Mouse (Mus musculus): ENCODE measurements around the gene Cdca7l. TPM values are rescaled to one million over a fixed set of nuclear protein-coding genes. Genes with fewer than 3 reads are reported as not detected.

Cdca7l gene
- total and polyA plus RNA-seq, 3 experiments = 30.6 to 56.6 (median 55.1) TPM

GRCm38 (mm10) chr12:117831351-117831961 is 27.4 kb downstream of the Cdca7l start:
- Histone ChIP-seq H3K4me2 (ENCODE audit: insufficient read depth, low read depth, poor library complexity, severe bottlenecking) (peak overlapping the region; percentile 17; the same call in 1 of the 2 replicates), H3K9me3 (replicated peaks; ENCODE audit: low read length) (no peaks in the 10 kb centered on the region), H3K4me1 (ENCODE audit: control insufficient read depth in 1 of 2, insufficient read depth in 2 of 2) (peaks cover 6 to 18% of the 10 kb centered on the region in 2 experiments; a peak in 3 of 4 replicates), H3K36me3 (replicated peaks in 1 of 2; ENCODE audit: control insufficient read depth in 1 of 2, insufficient read depth in 1 of 2, low read length in 1 of 2) (no peaks in the 10 kb centered on the region), H3K27ac (ENCODE audit: insufficient read depth, low read depth) (no peak overlapping the region), H3K4me3 (replicated peaks in 1 of 3; ENCODE audit: low read depth in 2 of 3, low read length in 2 of 3, poor library complexity in 1 of 3) (no peak overlapping the region), H3K79me2 (replicated peaks; ENCODE audit: control insufficient read depth, extremely low read depth, insufficient read depth, poor library complexity, severe bottlenecking) (no peaks in the 10 kb centered on the region), H3K27me3 (replicated peaks) (no peaks in the 10 kb centered on the region), H3K9ac (ENCODE audit: insufficient read depth, low read depth) (no peak overlapping the region)
- dilution Hi-C loops (cut with MboI; ENCODE audit: extremely low pct_ligation_motif_present, extremely low pct_unique_long_range_greater_than_20kb, low sequenced_read_pairs) = no loop called here
- peak; percentile 41 for DNase-seq (ENCODE audit: extremely low read depth)
- TF ChIP-seq EP300 (IDR thresholded peaks at IDR 0.05; ENCODE audit: low read length) (0 out of 2 replicates have a peak, but pooled peaks have one; percentile 39), USF1 (IDR thresholded peaks at IDR 0.05; ENCODE audit: low read depth, low read length) (no peak), NRF1 (IDR thresholded peaks at IDR 0.05; ENCODE audit: low read depth, low read length) (no peak), IRF4 (IDR thresholded peaks at IDR 0.05; ENCODE audit: low read depth, low read length) (peak; percentile 62)
- in situ Hi-C loops (cut with MboI; ENCODE audit: low pct_ligation_motif_present, low pct_unique_long_range_greater_than_20kb, low sequenced_read_pairs) = no loop called here

DNA sequence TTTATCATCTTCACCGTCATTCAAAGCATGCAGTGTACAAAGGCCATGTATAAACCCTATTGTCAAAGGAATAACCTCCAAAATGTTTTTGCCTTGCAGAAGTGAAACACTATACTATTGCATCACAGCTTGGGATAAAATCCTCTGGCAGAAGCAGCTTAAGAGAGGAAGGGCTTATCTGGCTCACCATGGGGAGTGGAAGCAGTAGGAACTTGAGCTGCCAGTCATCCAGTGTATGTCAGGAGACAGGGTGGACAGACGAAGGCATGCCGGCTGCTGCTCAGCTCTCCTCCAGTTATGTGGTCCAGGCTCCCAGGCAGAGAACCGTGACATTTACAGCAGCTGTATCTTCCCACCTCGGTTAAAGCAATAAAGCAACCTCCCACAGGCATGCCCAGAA is 28.1 kb downstream of the Cdca7l start:
- no peak overlapping the region for H3K9ac ChIP-seq (ENCODE audit: insufficient read depth, low read depth)
- no peak for DNase-seq (ENCODE audit: extremely low read depth)
- H3K4me2 ChIP-seq (ENCODE audit: insufficient read depth, low read depth, poor library complexity, severe bottlenecking) = no peak overlapping the region
- in situ Hi-C loops (cut with MboI; ENCODE audit: low pct_ligation_motif_present, low pct_unique_long_range_greater_than_20kb, low sequenced_read_pairs) = no loop called here
- H3K27me3 ChIP-seq (replicated peaks) = no peaks in the 10 kb centered on the region
- no peak for TF ChIP-seq RAD21 (IDR thresholded peaks at IDR 0.05; ENCODE audit: low read depth, low read length)
- TF ChIP-seq JUN (IDR thresholded peaks at IDR 0.05; ENCODE audit: insufficient read depth, low read depth, low read length) = no peak
- TF ChIP-seq ZKSCAN1 (IDR thresholded peaks at IDR 0.05; ENCODE audit: borderline replicate concordance, low read depth, low read length) = no peak
- TF ChIP-seq BHLHE40 (IDR thresholded peaks at IDR 0.05; ENCODE audit: low read depth, low read length) = no peak
- TF ChIP-seq TBP (conservative IDR thresholded peaks at IDR 0.05; ENCODE audit: low read depth, low read length) = no peak
- H3K36me3 ChIP-seq (replicated peaks in 1 of 2; ENCODE audit: control insufficient read depth in 1 of 2, insufficient read depth in 1 of 2, low read length in 1 of 2) = no peaks in the 10 kb centered on the region
- no peaks in the 10 kb centered on the region for H3K79me2 ChIP-seq (replicated peaks; ENCODE audit: control insufficient read depth, extremely low read depth, insufficient read depth, poor library complexity, severe bottlenecking)
- no peak overlapping the region for H3K4me3 ChIP-seq (replicated peaks in 1 of 3; ENCODE audit: low read depth in 2 of 3, low read length in 2 of 3, poor library complexity in 1 of 3)
- no peak overlapping the region for H3K27ac ChIP-seq (ENCODE audit: insufficient read depth, low read depth)
- dilution Hi-C loops (cut with MboI; ENCODE audit: extremely low pct_ligation_motif_present, extremely low pct_unique_long_range_greater_than_20kb, low sequenced_read_pairs) = no loop called here
- H3K9me3 ChIP-seq (replicated peaks; ENCODE audit: low read length) = no peaks in the 10 kb centered on the region
- H3K4me1 ChIP-seq (ENCODE audit: control insufficient read depth in 1 of 2, insufficient read depth in 2 of 2) = peaks cover 6 to 18% of the 10 kb centered on the region in 2 experiments; a peak in 3 of 4 replicates

DNA sequence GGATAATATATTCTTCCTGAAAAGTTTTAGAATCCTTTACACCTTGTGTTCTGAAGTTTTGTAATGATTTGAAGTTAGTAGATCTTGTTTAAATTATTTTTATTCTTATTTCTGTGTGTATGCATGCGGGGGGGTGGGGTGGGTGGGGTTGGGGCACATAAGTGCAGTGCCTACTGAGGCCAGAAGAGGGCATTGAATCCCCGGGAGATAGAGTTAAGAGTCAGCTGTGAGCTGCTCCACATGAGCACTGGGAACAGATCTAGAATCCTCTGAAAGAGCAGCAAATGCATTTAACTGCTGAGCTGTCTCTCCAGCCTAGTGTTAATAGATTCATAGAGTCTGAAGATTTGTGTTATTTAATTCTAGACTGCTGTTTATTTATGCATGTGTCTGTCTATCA is 30.6 kb downstream of the Cdca7l start:
- DNase-seq (ENCODE audit: extremely low read depth) = no peak
- no peaks in the 10 kb centered on the region for H3K9me3 ChIP-seq (replicated peaks; ENCODE audit: low read length)
- dilution Hi-C loops (cut with MboI; ENCODE audit: extremely low pct_ligation_motif_present, extremely low pct_unique_long_range_greater_than_20kb, low sequenced_read_pairs) = no loop called here
- H3K4me2 ChIP-seq (ENCODE audit: insufficient read depth, low read depth, poor library complexity, severe bottlenecking) = no peak overlapping the region
- TF ChIP-seq RAD21 (IDR thresholded peaks at IDR 0.05; ENCODE audit: low read depth, low read length) (peak; percentile 18), ELF1 (IDR thresholded peaks at IDR 0.05; ENCODE audit: low read depth, low read length) (no peak), CTCF (conservative IDR thresholded peaks at IDR 0.05 in 1 of 2, IDR thresholded peaks at IDR 0.05 in 1 of 2; ENCODE audit: low read depth in 2 of 2, low read length in 2 of 2) (peak in 1 of 2 experiments; percentile 27; a peak in 2 of 4 replicates), JUN (IDR thresholded peaks at IDR 0.05; ENCODE audit: insufficient read depth, low read depth, low read length) (no peak), TBP (conservative IDR thresholded peaks at IDR 0.05; ENCODE audit: low read depth, low read length) (no peak)
- no peaks in the 10 kb centered on the region for H3K79me2 ChIP-seq (replicated peaks; ENCODE audit: control insufficient read depth, extremely low read depth, insufficient read depth, poor library complexity, severe bottlenecking)
- H3K36me3 ChIP-seq (replicated peaks in 1 of 2; ENCODE audit: control insufficient read depth in 1 of 2, insufficient read depth in 1 of 2, low read length in 1 of 2) = no peaks in the 10 kb centered on the region
- no peak overlapping the region for H3K9ac ChIP-seq (ENCODE audit: insufficient read depth, low read depth)
- no peaks in the 10 kb centered on the region for H3K27me3 ChIP-seq (replicated peaks)
- H3K27ac ChIP-seq (ENCODE audit: insufficient read depth, low read depth) = no peak overlapping the region
- in situ Hi-C loops (cut with MboI; ENCODE audit: low pct_ligation_motif_present, low pct_unique_long_range_greater_than_20kb, low sequenced_read_pairs) = no loop called here
- H3K4me3 ChIP-seq (replicated peaks in 1 of 3; ENCODE audit: low read depth in 2 of 3, low read length in 2 of 3, poor library complexity in 1 of 3) = no peak overlapping the region
- peaks cover 6 to 18% of the 10 kb centered on the region in 2 experiments; a peak in 3 of 4 replicates for H3K4me1 ChIP-seq (ENCODE audit: control insufficient read depth in 1 of 2, insufficient read depth in 2 of 2)
